20 mouse cellular contexts compared by ENCODE assay signal in the genomic region with DNA sequence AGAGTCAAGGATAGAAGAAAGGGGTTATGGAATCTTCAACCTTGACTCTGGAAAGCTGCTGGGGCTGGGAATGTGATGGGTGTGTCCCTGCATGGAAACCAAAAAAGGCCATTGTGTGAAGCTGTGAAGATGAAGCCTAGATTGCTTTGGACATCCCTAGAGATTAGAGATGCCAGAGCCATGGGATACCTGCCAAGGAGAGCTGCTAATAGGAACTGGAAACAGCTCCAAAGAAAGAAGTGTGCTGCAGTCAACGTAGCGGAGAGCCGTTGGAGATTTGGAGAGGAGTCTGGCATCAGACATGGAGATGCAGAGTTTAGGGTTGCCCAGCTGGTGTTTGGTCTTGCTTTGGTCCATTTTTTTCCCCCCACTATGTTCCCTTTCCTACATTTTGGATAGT.
DNase-seq lines count a peak whose midpoint lies in the region; ATAC-seq lines count a peak whose summit lies in the region.
"Had no signal": no experiment of that assay in that cellular context is flagged by ENCODE, and none has a peak within 500 bp of the region (broad histone marks: within the 10 kb centered on the region; RNA-seq: fewer than 3 reads in every experiment).

No protein-coding gene starts in this region.

- no peaks in the 10 kb centered on the region for H3K27me3 ChIP-seq in heart, embryonic 11.5 days (ENCODE audit: control insufficient read depth, insufficient read depth, low read length)
- H3K27me3 ChIP-seq: CH12.LX; embryonic facial prominence, embryonic 15.5 days; forebrain, embryonic 15.5 days; hindbrain, embryonic 13.5 days had no signal

- H3K36me3 ChIP-seq in heart, embryonic 11.5 days (ENCODE audit: control insufficient read depth, insufficient read depth, low read length) = no peaks in the 10 kb centered on the region
- H3K36me3 ChIP-seq: embryonic facial prominence, embryonic 15.5 days; forebrain, embryonic 10.5 days; forebrain, embryonic 15.5 days; hindbrain, embryonic 13.5 days had no signal

- DNase-seq in adrenal gland, postnatal 14 days = peak; percentile 8
- no peak for DNase-seq in adrenal gland, postnatal 4 days (ENCODE audit: low spot score in 2 of 2)
- DNase-seq in heart, adult 11 months = peak; percentile 72
- DNase-seq in right cerebral cortex, postnatal 10 days (ENCODE audit: low spot score in 2 of 2) = peak; percentile 24 to 33
- DNase-seq in right cerebral cortex, postnatal 25 days = no peak
- peak; percentile 22 for DNase-seq in brain, adult 2 months (ENCODE audit: low read depth, low spot score)
- DNase-seq: adrenal gland, postnatal 36 days; embryo, embryonic 11 days; gastrocnemius, postnatal 10 days; kidney, adult 11 months; kidney, adult 9 months had no signal

- H3K4me1 ChIP-seq in heart, embryonic 11.5 days (ENCODE audit: control insufficient read depth, insufficient read depth, low read length) = no peaks in the 10 kb centered on the region
- H3K4me1 ChIP-seq: embryonic facial prominence, embryonic 15.5 days; forebrain, embryonic 15.5 days had no signal

- no peak for ATAC-seq in heart, embryonic 11.5 days (replicated peaks; ENCODE audit: insufficient number of reproducible peaks, low FRiP score, low TSS enrichment)
- ATAC-seq in granulocyte monocyte progenitor cell, adult 5-6 weeks (replicated peaks; ENCODE audit: poor library complexity, severe bottlenecking) = no peak
- ATAC-seq: forebrain, embryonic 15.5 days; hindbrain, postnatal 0 days had no signal

- no peak overlapping the region for H3K4me3 ChIP-seq in heart, embryonic 11.5 days (ENCODE audit: low read depth, low read length)
- H3K4me3 ChIP-seq: embryonic facial prominence, embryonic 15.5 days; erythroblast, embryonic 14.5 days; forebrain, embryonic 10.5 days; forebrain, embryonic 15.5 days; hindbrain, embryonic 13.5 days had no signal

- WGBS in heart, embryonic 11.5 days (ENCODE audit: insufficient replicate concordance) = 85% methylated on average over 3 of the region's 3 CpGs

- H3K9me3 ChIP-seq in heart, embryonic 11.5 days (replicated peaks; ENCODE audit: control insufficient read depth, low read length) = no peaks in the 10 kb centered on the region
- H3K9me3 ChIP-seq: embryonic facial prominence, embryonic 15.5 days; forebrain, embryonic 10.5 days; forebrain, embryonic 15.5 days; hindbrain, embryonic 13.5 days had no signal

- H3K4me2 ChIP-seq in heart, embryonic 11.5 days = no peak overlapping the region
- H3K4me2 ChIP-seq: embryonic facial prominence, embryonic 15.5 days; forebrain, embryonic 15.5 days; hindbrain, embryonic 13.5 days had no signal

- no peak overlapping the region for H3K9ac ChIP-seq in heart, embryonic 11.5 days (ENCODE audit: low read depth, low read length)
- H3K9ac ChIP-seq: embryonic facial prominence, embryonic 15.5 days; forebrain, embryonic 15.5 days; hindbrain, embryonic 13.5 days had no signal

- H3K27ac ChIP-seq in heart, embryonic 11.5 days (ENCODE audit: low read depth, low read length) = no peak overlapping the region
- H3K27ac ChIP-seq: embryonic facial prominence, embryonic 15.5 days; forebrain, embryonic 10.5 days; forebrain, embryonic 15.5 days; hindbrain, embryonic 13.5 days; hindbrain, postnatal 0 days had no signal

Comparison
In these comparisons a context has a peak if more than half of its experiments do, and no peak if none do; other contexts are left out.
1. DNase-seq: peak in adrenal gland, postnatal 14 days (single experiment), heart, adult 11 months (single experiment), right cerebral cortex, postnatal 10 days (2 of 2) and brain, adult 2 months (single experiment); none in adrenal gland, postnatal 4 days (0 of 2) and right cerebral cortex, postnatal 25 days (single experiment).